Mouse (Mus musculus) adrenal gland, adult 18-20 months (tissue): ENCODE data around the gene Arl3. TPM values are rescaled to one million over a fixed set of nuclear protein-coding genes. Genes with fewer than 3 reads are reported as not detected.

Experiments used
- DNase-seq, 2 experiments: peaks; one replicate each; pipeline ENCODE4 v3.0.0; 2021 to 2022; ENCODE audit warnings: low spot score in 2 of 2
- total RNA-seq, 2 experiments: library from RNA; stranded (reverse); gene quantifications; 1 replicate in 1 of 2; 2 replicates in 1 of 2; pipeline ENCODE4 v1.2.3; 2021

Gene Arl3
- total RNA-seq, 2 experiments from 2014 or later = 56.9 to 64.9 TPM

GRCm38 (mm10) chr19:46537357-46537756 is 35.6 kb downstream of the Arl3 start:
- DNase-seq = no peak

- DNase-seq = no peak
Measured at GRCm38 (mm10) chr19:46534542-46535098, 38.4 kb downstream of the Arl3 start.

GRCm38 (mm10) chr19:46533525-46533924 is 39.5 kb downstream of the Arl3 start:
- no peak for DNase-seq

- no peak for DNase-seq
Measured at GRCm38 (mm10) chr19:46533066-46533465, 39.9 kb downstream of the Arl3 start.

- DNase-seq = peak in 1 of 2 experiments; percentile 27
Measured at GRCm38 (mm10) chr19:46532031-46532688, 40.8 kb downstream of the Arl3 start.

GRCm38 (mm10) chr19:46531071-46532030 is 41.6 kb downstream of the Arl3 start:
- peak; percentile 15 to 27 for DNase-seq

- DNase-seq = peak in 1 of 2 experiments; percentile 2
Measured at GRCm38 (mm10) chr19:46530449-46530990, 42.5 kb downstream of the Arl3 start.

- peak in 1 of 2 experiments; percentile 3 for DNase-seq
Measured at GRCm38 (mm10) chr19:46529601-46530448, 43.2 kb downstream of the Arl3 start.

- DNase-seq = peak; percentile 58 to 60
Measured at GRCm38 (mm10) chr19:46528529-46529213, 44.3 kb downstream of the Arl3 start.

- DNase-seq = peak in 1 of 2 experiments; percentile 3
Measured at GRCm38 (mm10) chr19:46527632-46528528, 45.1 kb downstream of the Arl3 start.

- DNase-seq = peak in 1 of 2 experiments; percentile 3
Measured at GRCm38 (mm10) chr19:46525691-46526631, 47.0 kb downstream of the Arl3 start.

- DNase-seq = peak; percentile 54 to 55
Measured at GRCm38 (mm10) chr19:46524601-46525321, 48.2 kb downstream of the Arl3 start.

- no peak for DNase-seq
Measured at GRCm38 (mm10) chr19:46524152-46524544, 48.9 kb downstream of the Arl3 start.

GRCm38 (mm10) chr19:46523480-46524151 is 49.4 kb downstream of the Arl3 start:
- DNase-seq = peak; percentile 42 to 43

GRCm38 (mm10) chr19:46523131-46523479 is 49.9 kb downstream of the Arl3 start:
- DNase-seq = no peak

GRCm38 (mm10) chr19:46522433-46523044 is 50.5 kb downstream of the Arl3 start:
- DNase-seq = peak; percentile 6 to 25
